Mouse (Mus musculus): ENCODE data around the gene Mapkbp1.

GRCm38 (mm10) chr2:119994839-119995238, 22.3 kb downstream of the Mapkbp1 start:
- TF ChIP-seq CTCF (IDR thresholded peaks at IDR 0.05; ENCODE audit: borderline replicate concordance, control insufficient read depth, extremely low read depth, insufficient read depth, low read length, poor library complexity) (no peak), POLR2A (IDR thresholded peaks at IDR 0.05; ENCODE audit: control insufficient read depth, extremely low read depth, insufficient read depth, low read length, poor library complexity) (no peak)

All from thymus, adult 2 months (tissue).